Mouse (Mus musculus): ENCODE measurements around the gene Vmn2r55.
"Not testable (repeated sequence)": the region's sequence is repeated elsewhere in the genome, so short reads cannot be mapped to it uniquely, and the experiment has no call there.

Vmn2r55 gene

GRCm38 (mm10) chr7:12684903-12685302 is at the start of gene Vmn2r55:
Gene Vmn2r55 (minus strand): TSS chr7:12685003.
- not testable (repeated sequence) for DNase-seq (ENCODE audit: inconsistent ontology term)

- DNase-seq (ENCODE audit: inconsistent ontology term): not testable (repeated sequence)
These were observed 44.6 kb downstream of the Vmn2r55 start, which contains the start of gene Vmn2r54 for GRCm38 (mm10) chr7:12640219-12640618. Gene Vmn2r54 (minus strand): TSS chr7:12640319.

- no peak for DNase-seq (ENCODE audit: inconsistent ontology term)
These were observed 76.1 kb downstream of the Vmn2r55 start, which contains the start of gene Vmn2r53 for GRCm38 (mm10) chr7:12608688-12609087. Gene Vmn2r53 (minus strand): TSS chr7:12608788.
